Mouse (Mus musculus) heart, adult 9 months (tissue): ENCODE results near the gene Elovl7.

Experiments used
- DNase-seq, 2 experiments: peaks; one replicate each; pipeline ENCODE4 v3.0.0; 2022; ENCODE audit warnings: low spot score in 2 of 2

Elovl7 gene

GRCm38 (mm10) chr13:108214081-108214484, at the start of gene Elovl7:
TSS of gene Elovl7 (plus strand) at chr13:108214404.
- DNase-seq: peak; percentile 19 to 24

- DNase-seq: no peak
Observed at GRCm38 (mm10) chr13:108164621-108165020, 49.6 kb upstream of the Elovl7 start.

GRCm38 (mm10) chr13:108170002-108170401, 44.2 kb upstream of the Elovl7 start:
- DNase-seq: no peak

- no peak for DNase-seq
Observed at GRCm38 (mm10) chr13:108170511-108170910, 43.7 kb upstream of the Elovl7 start.

GRCm38 (mm10) chr13:108179618-108180017, 34.6 kb upstream of the Elovl7 start:
- no peak for DNase-seq

GRCm38 (mm10) chr13:108180821-108181220, 33.4 kb upstream of the Elovl7 start:
- no peak for DNase-seq

- DNase-seq: no peak
Observed at GRCm38 (mm10) chr13:108184743-108185255, 29.4 kb upstream of the Elovl7 start.

- no peak for DNase-seq
Observed at GRCm38 (mm10) chr13:108185530-108185929, 28.7 kb upstream of the Elovl7 start.

GRCm38 (mm10) chr13:108187994-108188393, 26.2 kb upstream of the Elovl7 start:
- DNase-seq: no peak

- peak; percentile 11 to 19 for DNase-seq
Observed at GRCm38 (mm10) chr13:108191074-108191720, 23.0 kb upstream of the Elovl7 start.

GRCm38 (mm10) chr13:108195474-108195873, 18.7 kb upstream of the Elovl7 start:
- no peak for DNase-seq

- no peak for DNase-seq
Observed at GRCm38 (mm10) chr13:108204857-108205256, 9.3 kb upstream of the Elovl7 start.

GRCm38 (mm10) chr13:108207447-108207846, 6.8 kb upstream of the Elovl7 start:
- DNase-seq: no peak

GRCm38 (mm10) chr13:108208090-108208489, 6.1 kb upstream of the Elovl7 start:
- no peak for DNase-seq

GRCm38 (mm10) chr13:108210960-108211359, 3.2 kb upstream of the Elovl7 start:
- no peak for DNase-seq

- no peak for DNase-seq
Observed at GRCm38 (mm10) chr13:108212397-108213018, 1.7 kb upstream of the Elovl7 start.

- DNase-seq: no peak
Observed at GRCm38 (mm10) chr13:108214485-108215107, 392 bp downstream of the Elovl7 start.

GRCm38 (mm10) chr13:108215231-108215780, 1.1 kb downstream of the Elovl7 start:
- DNase-seq: no peak

- DNase-seq: no peak
Observed at GRCm38 (mm10) chr13:108219773-108220172, 5.6 kb downstream of the Elovl7 start.

- no peak for DNase-seq
Observed at GRCm38 (mm10) chr13:108229191-108229590, 15.0 kb downstream of the Elovl7 start.

GRCm38 (mm10) chr13:108229634-108230330, 15.6 kb downstream of the Elovl7 start:
- no peak for DNase-seq

GRCm38 (mm10) chr13:108240012-108240411, 25.8 kb downstream of the Elovl7 start:
- no peak for DNase-seq
